Mouse (Mus musculus) limb, embryonic 14.5 days (tissue): ENCODE measurements around the gene Rxra. TPM values are rescaled to one million over a fixed set of nuclear protein-coding genes. Genes with fewer than 3 reads are reported as not detected.
A peak's percentile ranks its signal among the peaks of the same experiment; 100 is the strongest.

Source experiments
- ATAC-seq: fragments of 200-750 bp; cut with Nextera tagmentation; 2 replicates; pipeline ENCODE4 v1.8.0; 2017; ENCODE audit warnings: low read depth, moderate number of reproducible peaks, moderate TSS enrichment; ENCODE audit not compliant: low FRiP score
- DNase-seq: peaks from one replicate; pipeline ENCODE4 v3.0.0-alpha.2; 2015; ENCODE audit warnings: low spot score
- H3K27ac ChIP-seq: fragments of 300-500 bp; sonication (generic); replicated peaks from 2 replicates; pipeline ENCODE4 v1.5.1; 2014; ENCODE audit warnings: low read depth, mild to moderate bottlenecking, low read length, moderate library complexity, mixed read lengths
- H3K27me3 ChIP-seq: fragments of 300-500 bp; sonication (generic); 2 replicates; pipeline ENCODE4 v1.6.1; 2014; ENCODE audit warnings: low read length, mixed read lengths; ENCODE audit not compliant: control insufficient read depth, insufficient read depth
- H3K36me3 ChIP-seq: fragments of 300-500 bp; sonication (generic); 2 replicates; pipeline ENCODE4 v1.6.1; 2014; ENCODE audit warnings: mild to moderate bottlenecking, low read length, moderate library complexity, mixed read lengths; ENCODE audit not compliant: control insufficient read depth, insufficient read depth
- H3K4me1 ChIP-seq: fragments of 300-500 bp; sonication (generic); 2 replicates; pipeline ENCODE4 v1.6.1; 2014; ENCODE audit warnings: antibody characterized with exemption, low read length, mixed read lengths; ENCODE audit not compliant: control insufficient read depth, insufficient read depth
- H3K4me2 ChIP-seq: fragments of 300-500 bp; sonication (generic); replicated peaks from 2 replicates; pipeline ENCODE4 v1.6.1; 2014; ENCODE audit warnings: low read depth, mild to moderate bottlenecking, low read length, moderate library complexity; ENCODE audit not compliant: severe bottlenecking
- H3K4me3 ChIP-seq: fragments of 300-500 bp; sonication (generic); replicated peaks from 2 replicates; pipeline ENCODE4 v1.5.1; 2014; ENCODE audit warnings: low read length
- H3K9ac ChIP-seq: fragments of 300-500 bp; sonication (generic); 2 replicates; pipeline ENCODE4 v1.6.1; 2014; ENCODE audit warnings: mild to moderate bottlenecking, low read depth, low read length, moderate library complexity; ENCODE audit not compliant: severe bottlenecking
- H3K9me3 ChIP-seq: fragments of 300-500 bp; sonication (generic); 2 replicates; pipeline ENCODE4 v1.6.1; 2016; ENCODE audit warnings: low read length; ENCODE audit not compliant: control insufficient read depth
- POLR2A ChIP-seq: fragments of 200-500 bp; IDR thresholded peaks from 2 replicates; pipeline ENCODE4 v1.8.0; 2012; ENCODE audit warnings: inconsistent platforms, mild to moderate bottlenecking, moderate library complexity, borderline replicate concordance; ENCODE audit not compliant: insufficient read depth, insufficient read length; ENCODE audit errors: extremely low read depth
- WGBS: fragments of 180-500 bp; shearing (Covaris S2); extraction: QIAGEN DNeasy Blood & Tissue Kit; methylation state at CpG from one replicate; pipeline ENCODE4 v1.1.7; 2014; 5-methylcytosine and 5-hydroxymethylcytosine counted together
- polyA plus RNA-seq, 2 experiments: library from polyadenylated mRNA; depleted of rRNA in 1 of 2; stranded (reverse) in 1 of 2; unstranded in 1 of 2; fragments of >200 nt; fragmentation: Nextera tagmentation in 1 of 2; extraction: Ambion mirVana in 1 of 2; gene quantifications; 2 replicates each; pipeline versions ENCODE4 v1.2.1 to v1.2.3; 2012 to 2014

Gene Rxra
- polyA plus RNA-seq, 2 experiments = 13.8 to 56.8 TPM

DNA sequence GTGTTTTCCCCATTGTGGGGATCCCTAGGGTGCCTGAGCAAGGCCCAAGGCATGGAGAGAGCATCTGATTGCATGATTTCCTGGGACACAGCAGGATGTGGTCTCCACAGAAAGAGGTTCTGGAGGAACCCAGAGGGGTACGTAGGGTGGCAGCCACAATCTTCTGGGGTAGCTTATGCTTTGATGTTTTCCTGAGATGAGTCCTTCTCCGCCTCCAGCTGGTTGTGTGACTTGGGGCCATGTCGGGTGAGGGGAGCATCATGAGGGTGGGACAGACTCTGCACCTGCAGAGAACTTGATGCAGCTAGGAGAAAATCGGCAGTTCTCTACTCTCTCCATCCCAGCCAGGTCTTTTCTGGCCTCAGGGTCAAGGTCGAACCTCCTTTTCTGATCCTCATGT is 36.4 kb downstream of the Rxra start:
- Histone ChIP-seq H3K36me3 (0 out of 2 replicates have a peak, but pooled peaks cover 8% of the 10 kb centered on the region), H3K9me3 (no peaks in the 10 kb centered on the region), H3K4me1 (peaks cover 59% of the 10 kb centered on the region), H3K4me2 (no peak overlapping the region), H3K27ac (no peak overlapping the region), H3K4me3 (no peak overlapping the region), H3K27me3 (no peaks in the 10 kb centered on the region), H3K9ac (no peak overlapping the region)
- no peak for ATAC-seq
- no peak for TF ChIP-seq POLR2A
- 87% methylated on average over 5 of the region's 5 CpGs for WGBS
- DNase-seq = no peak

DNA sequence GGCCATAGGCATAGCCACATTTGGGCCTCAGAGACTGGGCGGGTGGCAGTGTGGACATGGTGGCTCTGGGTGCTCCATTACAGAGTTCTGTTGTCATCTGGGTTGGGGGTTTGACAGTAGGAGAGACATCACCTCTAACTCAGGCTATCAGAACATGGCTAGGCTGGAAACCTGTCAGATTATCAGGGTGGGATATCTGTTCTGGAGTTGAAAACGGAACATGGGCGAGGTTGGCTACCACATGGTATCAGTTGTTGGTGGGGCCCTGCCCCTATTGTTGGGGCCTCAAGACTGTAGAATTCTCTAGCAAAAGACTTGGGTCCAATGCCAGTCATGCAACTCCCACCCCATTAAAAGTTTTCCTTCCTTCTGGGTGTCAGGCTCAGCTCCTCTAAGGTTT is 37.1 kb downstream of the Rxra start:
- ATAC-seq (no peak), DNase-seq (no peak)
- Histone ChIP-seq H3K9me3 (no peaks in the 10 kb centered on the region), H3K27ac (no peak overlapping the region), H3K9ac (no peak overlapping the region), H3K4me2 (no peak overlapping the region), H3K36me3 (0 out of 2 replicates have a peak, but pooled peaks cover 4% of the 10 kb centered on the region), H3K4me3 (no peak overlapping the region), H3K4me1 (peaks cover 67% of the 10 kb centered on the region), H3K27me3 (no peaks in the 10 kb centered on the region)
- 92% methylated on average over 3 of the region's 3 CpGs for WGBS
- no peak for TF ChIP-seq POLR2A

DNA sequence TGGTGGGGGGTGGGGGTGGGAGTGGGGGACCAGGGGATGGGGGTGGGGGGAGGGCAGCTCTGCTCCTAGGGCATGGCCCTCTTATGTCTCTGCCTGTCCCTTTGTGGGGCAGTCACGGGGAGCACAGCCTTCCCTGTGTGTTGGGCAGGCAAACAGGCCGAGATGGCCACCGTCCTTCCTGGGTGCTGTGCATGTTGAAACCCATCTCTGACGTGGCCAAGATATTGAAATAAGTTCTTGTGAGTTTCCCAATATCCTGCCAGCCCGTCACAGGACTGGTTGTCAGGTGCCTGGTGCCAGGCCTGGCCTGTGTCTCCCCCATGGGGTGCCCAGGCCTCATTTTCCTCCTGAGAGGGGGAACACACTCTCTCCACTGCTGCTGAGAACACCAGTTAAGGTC is 37.9 kb downstream of the Rxra start:
- H3K36me3 ChIP-seq = 0 out of 2 replicates have a peak, but pooled peaks cover 4% of the 10 kb centered on the region
- no peaks in the 10 kb centered on the region for H3K27me3 ChIP-seq
- no peak for DNase-seq
- peaks cover 74% of the 10 kb centered on the region for H3K4me1 ChIP-seq
- H3K27ac ChIP-seq = no peak overlapping the region
- H3K9me3 ChIP-seq = no peaks in the 10 kb centered on the region
- 85% methylated on average over 5 of the region's 5 CpGs for WGBS
- no peak overlapping the region for H3K9ac ChIP-seq
- no peak for TF ChIP-seq POLR2A
- ATAC-seq = no peak
- no peak overlapping the region for H3K4me3 ChIP-seq
- H3K4me2 ChIP-seq = no peak overlapping the region

DNA sequence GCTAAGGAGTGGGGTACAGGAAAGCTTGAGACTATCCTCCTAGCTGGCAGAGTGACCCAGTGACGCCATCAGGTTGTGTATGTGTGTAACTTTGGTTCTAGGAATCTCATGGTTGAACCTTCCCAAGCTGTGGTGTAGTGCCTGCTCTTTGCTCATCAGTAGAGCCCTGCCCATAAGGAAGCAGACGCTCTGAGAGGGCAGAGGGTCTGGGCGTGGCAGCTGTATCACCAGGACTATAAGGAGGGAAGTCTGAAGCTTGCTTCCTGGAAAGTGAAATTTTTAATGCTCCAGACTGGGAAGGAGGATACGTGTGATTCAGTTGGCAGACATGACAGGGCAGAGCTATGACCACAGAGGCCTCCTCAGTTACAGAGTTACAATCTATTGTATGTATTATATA is 39.0 kb downstream of the Rxra start:
- Histone ChIP-seq H3K4me1 (peaks cover 73% of the 10 kb centered on the region), H3K36me3 (0 out of 2 replicates have a peak, but pooled peaks cover 4% of the 10 kb centered on the region), H3K9ac (no peak overlapping the region), H3K4me3 (no peak overlapping the region), H3K4me2 (no peak overlapping the region), H3K27ac (no peak overlapping the region), H3K27me3 (no peaks in the 10 kb centered on the region), H3K9me3 (no peaks in the 10 kb centered on the region)
- WGBS = 79% methylated on average over 4 of the region's 4 CpGs
- no peak for DNase-seq
- TF ChIP-seq POLR2A = no peak
- ATAC-seq = no peak

DNA sequence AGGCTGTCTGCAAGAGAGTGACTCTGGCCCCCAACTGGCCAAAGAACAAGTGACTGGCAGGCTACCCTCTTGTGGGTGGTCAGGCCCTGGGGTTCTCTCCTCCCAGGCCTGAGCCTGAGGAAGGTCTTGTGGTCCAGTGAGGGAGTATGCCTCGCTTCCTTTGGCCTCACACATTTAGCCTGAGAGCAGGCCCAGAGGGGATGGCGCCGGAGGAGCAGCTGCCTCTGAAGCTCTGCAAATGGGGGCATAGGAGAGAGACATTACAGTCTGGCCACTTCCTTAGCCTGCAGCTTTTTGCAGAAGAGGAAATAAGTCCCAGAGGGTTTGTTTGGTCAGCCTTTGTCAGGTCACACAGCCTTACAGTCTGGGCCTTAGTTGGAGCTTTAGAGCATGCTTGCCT is 40.1 kb downstream of the Rxra start:
- Histone ChIP-seq H3K27ac (no peak overlapping the region), H3K4me2 (no peak overlapping the region), H3K36me3 (0 out of 2 replicates have a peak, but pooled peaks cover 4% of the 10 kb centered on the region), H3K9ac (0 out of 2 replicates have a peak overlapping the region, but pooled peaks have one; percentile 2), H3K27me3 (no peaks in the 10 kb centered on the region), H3K9me3 (no peaks in the 10 kb centered on the region), H3K4me1 (peaks cover 64% of the 10 kb centered on the region), H3K4me3 (no peak overlapping the region)
- ATAC-seq = no peak
- 66% methylated on average over 3 of the region's 3 CpGs for WGBS
- DNase-seq = no peak
- no peak for TF ChIP-seq POLR2A

DNA sequence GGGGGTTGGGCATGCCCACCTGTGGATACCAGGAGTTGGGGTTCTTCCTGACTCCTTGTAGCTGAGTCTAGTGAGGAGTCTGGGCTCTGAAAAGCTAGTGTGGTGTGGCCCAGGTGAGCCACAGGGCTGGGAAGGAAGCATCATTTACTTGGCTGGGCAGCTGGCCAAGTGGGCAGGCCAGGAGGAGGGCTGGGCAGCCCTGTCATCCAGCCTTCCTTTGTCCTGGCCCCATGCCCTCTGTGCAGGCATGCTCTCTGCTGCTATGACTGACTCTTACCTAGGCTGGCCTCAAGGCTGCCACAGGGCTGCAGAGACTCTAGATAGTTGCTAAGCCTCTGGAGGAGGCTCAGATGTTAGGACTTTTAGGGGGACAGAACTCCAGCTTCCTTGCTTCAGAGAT is 42.0 kb downstream of the Rxra start:
- no peak for TF ChIP-seq POLR2A
- Histone ChIP-seq H3K4me2 (no peak overlapping the region), H3K36me3 (no peaks in the 10 kb centered on the region), H3K4me3 (no peak overlapping the region), H3K27ac (no peak overlapping the region), H3K9me3 (no peaks in the 10 kb centered on the region), H3K27me3 (no peaks in the 10 kb centered on the region), H3K4me1 (peaks cover 53% of the 10 kb centered on the region), H3K9ac (no peak overlapping the region)
- ATAC-seq (no peak), DNase-seq (no peak)
